Mouse (Mus musculus) liver, embryonic 14.5 days (tissue): Measurements from ENCODE around the gene Cgnl1. TPM values are rescaled to one million over a fixed set of nuclear protein-coding genes. Genes with fewer than 3 reads are reported as not detected.
A peak's percentile ranks its signal among the peaks of the same experiment; 100 is the strongest.

ENCODE experiments used
- ATAC-seq: fragments of 200-750 bp; cut with Nextera tagmentation; 2 replicates; pipeline ENCODE4 v1.8.0; 2017; ENCODE audit warnings: moderate number of reproducible peaks, mild to moderate bottlenecking, moderate library complexity; ENCODE audit not compliant: insufficient read depth
- DNase-seq, 3 experiments: peaks; one replicate each; pipeline ENCODE4 v3.0.0-alpha.2; 2012 to 2013; ENCODE audit warnings: low read depth in 3 of 3, low spot score in 3 of 3
- H3K27ac ChIP-seq: fragments of 300-500 bp; sonication (generic); 2 replicates; pipeline ENCODE4 v1.5.1; 2014; ENCODE audit warnings: moderate library complexity, mild to moderate bottlenecking, control low read depth, inconsistent platforms
- H3K27me3 ChIP-seq: fragments of 300-500 bp; sonication (generic); 2 replicates; pipeline ENCODE4 v1.6.1; 2014; ENCODE audit warnings: mild to moderate bottlenecking, low read length, moderate library complexity; ENCODE audit not compliant: control insufficient read depth, insufficient read depth
- H3K36me3 ChIP-seq: fragments of 300-500 bp; sonication (generic); replicated peaks from 2 replicates; pipeline ENCODE4 v1.6.1; 2014; ENCODE audit warnings: low read depth; ENCODE audit not compliant: control insufficient read depth, insufficient read depth
- H3K4me1 ChIP-seq, 2 experiments: fragments of 200-500 bp in 1 of 2; fragments of 300-500 bp in 1 of 2; sonication (generic) in 1 of 2; replicated peaks; 2 replicates each; pipeline ENCODE4 v1.6.1; 2012 to 2014; ENCODE audit warnings: antibody characterized with exemption in 1 of 2, inconsistent platforms in 1 of 2, low read length in 1 of 2; ENCODE audit not compliant: control insufficient read depth in 2 of 2, insufficient read depth in 2 of 2
- H3K4me2 ChIP-seq: fragments of 300-500 bp; sonication (generic); 2 replicates; pipeline ENCODE4 v1.6.1; 2014; ENCODE audit warnings: low read depth, mild to moderate bottlenecking, control low read depth, moderate library complexity
- H3K4me3 ChIP-seq, 2 experiments: fragments of 200-500 bp in 1 of 2; fragments of 300-500 bp in 1 of 2; sonication (generic) in 1 of 2; 2 replicates each; pipeline ENCODE4 v1.5.1; 2012 to 2014; ENCODE audit warnings: low read depth in 2 of 2, low read length in 2 of 2, mild to moderate bottlenecking in 2 of 2, control low read depth in 1 of 2, inconsistent platforms in 1 of 2, moderate library complexity in 1 of 2; ENCODE audit not compliant: insufficient read depth in 1 of 2
- H3K9ac ChIP-seq: fragments of 300-500 bp; sonication (generic); replicated peaks from 2 replicates; pipeline ENCODE4 v1.6.1; 2014; ENCODE audit warnings: mild to moderate bottlenecking, control low read depth, moderate library complexity
- H3K9me3 ChIP-seq: fragments of 300-500 bp; sonication (generic); 2 replicates; pipeline ENCODE4 v1.6.1; 2016; ENCODE audit warnings: low read length, mixed read lengths; ENCODE audit not compliant: control insufficient read depth
- CTCF ChIP-seq: IDR thresholded peaks from 2 replicates; pipeline ENCODE4 v1.5.1; 2016; ENCODE audit warnings: antibody characterized with exemption, low read depth, control low read depth
- EP300 ChIP-seq: IDR thresholded peaks from 2 replicates; pipeline ENCODE4 v1.6.1; 2016; ENCODE audit warnings: antibody characterized with exemption, low read depth
- WGBS: fragments of 180-500 bp; shearing (Covaris S2); extraction: QIAGEN DNeasy Blood & Tissue Kit; methylation state at CpG from one replicate; pipeline ENCODE4 v1.1.7; 2014; ENCODE audit not compliant: insufficient replicate concordance; 5-methylcytosine and 5-hydroxymethylcytosine counted together
- polyA plus RNA-seq, 2 experiments: library from polyadenylated mRNA; depleted of rRNA in 1 of 2; stranded (reverse) in 1 of 2; unstranded in 1 of 2; fragments of >200 nt; fragmentation: Nextera tagmentation in 1 of 2; extraction: Ambion mirVana in 1 of 2; gene quantifications; 2 replicates each; pipeline versions ENCODE4 v1.2.1 to v1.2.3; 2012 to 2014

Cgnl1 gene
- polyA plus RNA-seq, 2 experiments = 1.2 to 1.8 TPM

DNA sequence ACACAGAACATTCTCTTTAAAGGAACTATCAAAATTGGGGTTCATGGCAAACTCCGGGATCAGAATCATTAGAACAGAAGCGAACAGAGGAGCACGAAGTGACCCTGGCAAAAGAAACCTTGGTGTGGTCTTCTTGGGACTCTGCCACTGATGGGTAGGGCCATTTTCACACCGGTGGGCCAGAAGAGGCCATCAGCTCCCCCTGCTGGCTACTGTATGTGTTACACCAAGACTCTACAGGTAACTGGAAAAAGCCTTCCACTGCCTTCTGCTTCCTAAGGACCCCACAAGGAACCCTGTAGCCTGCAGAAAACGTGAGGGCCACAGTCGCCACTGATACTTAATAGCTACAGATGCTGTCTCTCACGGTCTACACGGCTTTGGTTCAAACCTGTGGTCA, 154.0 kb downstream of the Cgnl1 start:
- Histone ChIP-seq H3K36me3 (no peaks in the 10 kb centered on the region), H3K4me1 (no peaks in the 10 kb centered on the region), H3K27ac (no peak overlapping the region), H3K4me3 (no peak overlapping the region), H3K9me3 (no peaks in the 10 kb centered on the region), H3K9ac (no peak overlapping the region), H3K27me3 (no peaks in the 10 kb centered on the region), H3K4me2 (no peak overlapping the region)
- TF ChIP-seq CTCF (peak; percentile 79), EP300 (no peak)
- DNase-seq (no peak), ATAC-seq (no peak)
- 32% methylated on average over 8 of the region's 8 CpGs for WGBS

DNA sequence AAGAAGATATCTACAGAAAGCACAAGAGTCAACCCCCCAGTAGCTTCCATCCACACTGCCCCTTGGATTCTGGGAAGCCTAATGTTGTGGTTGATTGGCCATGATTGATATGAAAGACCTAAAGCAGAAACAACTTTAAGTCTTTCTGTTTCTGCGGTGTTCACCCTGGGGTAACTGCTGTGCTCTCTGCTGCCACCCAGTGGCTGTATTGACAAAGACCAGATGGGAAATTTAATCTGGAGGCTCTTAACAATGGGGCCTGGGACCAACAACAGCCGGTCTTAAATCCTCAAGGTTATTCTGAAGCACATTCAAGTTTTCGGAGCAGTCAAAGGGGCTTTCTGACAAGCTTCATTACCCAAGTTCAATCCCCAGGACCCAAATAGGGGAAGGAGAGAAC, 155.2 kb downstream of the Cgnl1 start:
- no peaks in the 10 kb centered on the region for H3K27me3 ChIP-seq
- H3K36me3 ChIP-seq = no peaks in the 10 kb centered on the region
- no peak overlapping the region for H3K27ac ChIP-seq
- H3K9me3 ChIP-seq = no peaks in the 10 kb centered on the region
- 0 out of 2 replicates have a peak overlapping the region, but pooled peaks have one; percentile 18 for H3K4me2 ChIP-seq
- H3K9ac ChIP-seq = no peak overlapping the region
- ATAC-seq = no peak
- WGBS = 4% methylated on average over 3 of the region's 3 CpGs
- H3K4me3 ChIP-seq = no peak overlapping the region
- TF ChIP-seq CTCF = peak; percentile 88
- TF ChIP-seq EP300 = no peak
- peak; percentile 43 to 45 (median 44) for DNase-seq
- H3K4me1 ChIP-seq = no peaks in the 10 kb centered on the region

DNA sequence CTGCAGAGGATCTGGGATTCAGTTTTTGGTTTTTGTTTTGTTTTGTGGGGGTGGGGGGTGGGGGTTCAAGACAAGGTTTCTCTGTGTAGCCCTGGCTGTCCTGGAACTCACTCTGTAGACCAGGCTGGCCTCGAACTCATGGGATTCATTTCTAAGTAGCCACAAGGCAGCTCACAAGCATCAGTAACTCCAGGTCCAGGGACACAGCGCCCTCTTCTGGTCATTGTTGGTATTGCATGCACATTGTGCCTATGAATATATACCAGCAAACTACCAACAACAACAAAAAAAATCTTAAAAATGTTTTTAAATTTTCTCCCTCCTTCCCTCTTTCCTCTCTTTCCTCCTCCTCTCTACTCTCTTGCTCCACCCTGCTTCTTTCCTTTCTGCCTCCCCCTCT, 156.8 kb downstream of the Cgnl1 start:
- Histone ChIP-seq H3K9me3 (no peaks in the 10 kb centered on the region), H3K4me3 (no peak overlapping the region), H3K4me2 (no peak overlapping the region), H3K27ac (no peak overlapping the region), H3K27me3 (no peaks in the 10 kb centered on the region), H3K9ac (no peak overlapping the region), H3K36me3 (no peaks in the 10 kb centered on the region), H3K4me1 (no peaks in the 10 kb centered on the region)
- TF ChIP-seq EP300 (no peak), CTCF (peak; percentile 87)
- DNase-seq (no peak), ATAC-seq (no peak)
- 3% methylated on average over 2 of the region's 2 CpGs for WGBS

DNA sequence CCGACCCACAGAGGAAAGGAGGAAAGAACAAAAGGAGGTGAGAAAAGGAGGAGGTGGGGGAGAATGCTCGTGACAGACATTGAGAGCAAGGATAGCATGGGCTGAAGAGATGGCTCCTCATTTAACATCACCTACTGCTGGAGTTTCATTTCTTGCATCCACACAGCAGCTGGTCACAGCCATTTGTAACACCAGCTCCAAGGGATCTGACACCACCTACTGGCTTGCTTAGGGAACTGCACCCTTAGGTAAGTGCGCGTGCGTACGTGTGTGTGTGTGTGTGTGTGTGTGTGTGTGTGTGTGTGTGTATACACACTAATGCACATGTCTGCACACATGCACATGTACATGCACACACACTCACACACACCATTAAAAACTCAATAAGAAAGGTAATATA, 158.4 kb downstream of the Cgnl1 start:
- no peaks in the 10 kb centered on the region for H3K9me3 ChIP-seq
- WGBS = 71% methylated on average over 6 of the region's 6 CpGs
- DNase-seq = no peak

DNA sequence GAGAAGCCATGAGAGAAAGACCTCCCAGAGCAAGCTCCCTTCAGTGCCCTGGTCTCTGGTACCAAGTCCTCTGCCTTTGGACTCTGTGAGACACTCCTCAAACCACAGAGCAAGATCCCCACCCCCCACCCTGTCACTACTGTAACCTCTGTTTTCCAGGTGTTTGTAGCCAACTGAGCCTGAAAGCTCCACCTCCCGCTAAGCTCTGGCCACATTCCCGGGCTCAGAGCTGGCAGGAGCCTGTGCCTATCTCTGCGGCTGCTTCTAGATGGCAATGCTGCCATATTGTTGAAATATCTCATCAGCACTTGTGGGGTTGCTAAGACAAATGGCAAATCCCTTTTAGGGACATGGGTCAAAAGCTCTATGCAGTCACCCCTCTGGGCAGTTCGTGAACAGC, 159.5 kb downstream of the Cgnl1 start:
- Histone ChIP-seq H3K27ac (no peak overlapping the region), H3K4me1 (peaks cover 0 to 3% of the 10 kb centered on the region in 2 experiments; a peak in 3 of 4 replicates), H3K36me3 (no peaks in the 10 kb centered on the region), H3K4me2 (no peak overlapping the region), H3K4me3 (no peak overlapping the region), H3K9me3 (no peaks in the 10 kb centered on the region), H3K27me3 (no peaks in the 10 kb centered on the region; the same call in 1 of the 2 replicates), H3K9ac (no peak overlapping the region)
- no peak for ATAC-seq
- DNase-seq = no peak
- WGBS = 67% methylated on average over 4 of the region's 4 CpGs
- TF ChIP-seq EP300 (no peak), CTCF (no peak)

More for the DNA sequence above, 158.4 kb downstream of the Cgnl1 start:
- TF ChIP-seq EP300 (no peak), CTCF (peak; percentile 89)
- Histone ChIP-seq H3K27ac (no peak overlapping the region), H3K4me1 (no peaks in the 10 kb centered on the region), H3K4me2 (no peak overlapping the region), H3K27me3 (no peaks in the 10 kb centered on the region; the same call in 1 of the 2 replicates), H3K4me3 (no peak overlapping the region), H3K9ac (no peak overlapping the region), H3K36me3 (no peaks in the 10 kb centered on the region)
- no peak for ATAC-seq
